Mouse (Mus musculus) retina, postnatal 7 days (tissue): Measurements from ENCODE around the gene Rnasek.

ENCODE experiments used
- DNase-seq: peaks from one replicate; pipeline ENCODE4 v3.0.0-alpha.2; 2012; ENCODE audit warnings: low read depth, low spot score

Gene Rnasek

DNA sequence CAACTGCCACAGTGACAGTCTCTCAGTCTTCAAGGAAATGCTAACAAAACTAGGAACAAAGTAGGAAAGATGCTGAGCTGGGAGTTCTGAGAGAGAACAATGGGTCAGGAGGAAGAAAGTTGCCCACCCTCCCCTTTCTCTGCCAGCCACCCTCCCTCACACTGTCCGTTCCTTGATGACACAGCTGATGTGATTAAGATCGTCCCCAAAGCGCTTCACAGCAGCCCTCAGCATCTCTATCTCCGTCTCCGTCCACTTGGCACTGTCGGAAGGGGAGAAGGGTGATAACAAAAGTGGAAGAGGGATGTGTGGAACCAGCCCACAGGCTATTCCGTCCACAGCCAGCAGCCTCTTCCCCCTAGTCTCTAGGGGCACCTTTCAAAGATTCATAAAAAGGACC is 2.9 kb downstream of the Rnasek start:
- no peak for DNase-seq

GRCm38 (mm10) chr11:70235254-70235900 is 4.3 kb downstream of the Rnasek start:
- DNase-seq, result no peak

- DNase-seq, result no peak
These were observed 5.1 kb downstream of the Rnasek start for GRCm38 (mm10) chr11:70234497-70234896.

DNA sequence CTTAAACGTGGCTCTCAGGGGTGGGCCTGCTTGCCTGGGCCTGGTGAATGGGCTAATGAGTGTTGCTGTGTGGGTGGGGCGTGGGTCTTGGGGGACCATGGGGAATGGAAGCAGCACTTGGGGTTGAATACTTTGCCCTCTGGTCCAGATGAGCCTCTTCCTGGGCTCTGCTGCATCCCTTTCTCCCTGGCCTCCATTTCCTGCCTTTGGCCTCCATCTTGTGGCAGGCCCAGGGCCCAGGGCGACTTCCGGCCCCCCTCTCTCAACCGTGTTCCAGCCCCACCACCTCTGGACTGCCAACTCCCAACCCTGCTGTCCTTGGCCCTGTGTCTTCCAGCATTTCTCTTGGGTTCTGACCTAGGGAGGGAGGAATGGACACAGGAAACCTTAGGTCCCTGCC is 5.6 kb downstream of the Rnasek start:
- DNase-seq, result no peak

- no peak for DNase-seq
These were observed 6.6 kb downstream of the Rnasek start for GRCm38 (mm10) chr11:70233016-70233415.

- DNase-seq, result no peak
These were observed 7.1 kb downstream of the Rnasek start for GRCm38 (mm10) chr11:70232546-70232945.

- DNase-seq, result peak; percentile 84
These were observed 9.4 kb downstream of the Rnasek start for GRCm38 (mm10) chr11:70230239-70230727.

DNA sequence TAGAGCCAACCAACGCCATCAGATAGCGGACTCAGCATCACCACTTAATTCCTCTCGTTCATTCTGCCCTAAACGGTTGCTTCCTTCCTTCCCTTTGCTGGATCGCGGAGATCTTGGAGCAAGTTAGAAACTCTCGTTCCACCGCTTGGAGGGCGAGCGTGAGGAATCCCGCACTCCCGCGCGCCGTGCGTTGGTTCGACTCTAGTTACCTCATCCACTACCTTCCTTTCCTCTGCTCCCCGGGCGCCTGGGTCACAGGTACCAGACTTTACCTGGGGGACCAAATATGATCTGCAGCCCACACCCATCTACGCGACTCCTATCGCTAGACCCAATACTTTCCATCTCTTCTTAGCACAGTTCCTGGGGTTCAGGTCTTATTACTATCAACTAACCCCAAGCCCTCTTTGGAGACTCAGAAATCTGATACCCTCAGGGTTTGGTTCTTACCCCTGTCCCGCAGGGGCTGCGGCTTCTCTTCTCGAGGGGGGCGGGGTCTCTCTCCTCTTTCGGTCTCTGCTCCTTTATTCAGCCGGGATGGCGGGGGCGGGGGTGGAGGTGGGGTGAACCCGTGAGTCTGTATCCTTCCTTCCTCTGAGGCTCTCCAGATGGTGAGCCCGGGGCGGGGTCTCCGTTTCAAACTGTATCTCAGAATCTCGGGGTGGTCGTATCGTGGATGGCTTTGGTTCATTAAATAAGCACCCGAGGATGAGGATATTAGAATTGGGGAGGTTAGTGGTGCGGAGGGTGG is 10.2 kb downstream of the Rnasek start, which contains the start of gene Bcl6b:
Bcl6b (minus strand) TSS at position 539 of the 751 bp plus-strand sequence.
- DNase-seq, result no peak

GRCm38 (mm10) chr11:70228828-70229227 is 10.8 kb downstream of the Rnasek start:
- peak; percentile 49 for DNase-seq

GRCm38 (mm10) chr11:70227661-70228245 is 11.9 kb downstream of the Rnasek start:
- DNase-seq, result no peak

GRCm38 (mm10) chr11:70227126-70227525 is 12.5 kb downstream of the Rnasek start:
- DNase-seq, result no peak

GRCm38 (mm10) chr11:70226602-70226890 is 13.1 kb downstream of the Rnasek start:
- DNase-seq, result no peak

DNA sequence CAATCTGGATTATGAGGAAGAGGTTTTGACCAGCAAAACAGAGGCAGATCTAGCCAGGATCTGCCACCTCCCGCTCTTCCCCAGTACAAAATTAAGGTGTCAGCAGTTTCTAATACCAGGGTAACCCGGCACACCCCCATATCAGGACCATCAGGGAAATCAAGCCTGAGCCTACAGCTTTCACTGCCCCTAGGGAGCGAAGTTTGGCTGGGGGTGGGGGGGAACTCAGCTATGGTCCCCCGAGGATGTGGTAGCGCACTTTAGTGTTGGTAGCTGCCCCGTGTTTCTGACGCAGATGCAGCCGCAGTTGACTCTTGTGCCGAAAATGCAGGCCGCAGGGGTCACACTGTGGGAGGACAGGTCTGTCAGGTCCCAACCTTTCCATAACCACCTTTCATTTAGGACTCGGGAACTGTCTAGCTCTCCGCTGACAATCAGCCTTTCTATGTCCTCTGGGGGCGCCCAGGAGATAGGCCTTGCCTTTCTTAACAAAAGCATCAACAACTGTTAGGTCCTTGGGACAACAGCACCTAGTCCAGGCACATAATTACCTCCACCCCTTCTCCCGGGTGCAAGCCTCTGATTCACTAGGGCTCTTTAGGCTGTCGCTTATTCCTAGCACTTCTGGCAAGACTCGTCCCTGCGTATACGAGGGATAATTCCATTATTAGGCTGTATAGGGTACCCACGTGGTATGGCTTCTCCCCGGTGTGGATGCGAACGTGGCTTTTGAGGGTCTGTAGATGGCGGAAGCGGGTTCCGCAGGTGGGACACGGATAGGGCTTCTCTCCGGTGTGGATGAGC is 13.6 kb downstream of the Rnasek start:
- DNase-seq, result no peak

- no peak for DNase-seq
These were observed 15.9 kb downstream of the Rnasek start for GRCm38 (mm10) chr11:70223724-70224123.

DNA sequence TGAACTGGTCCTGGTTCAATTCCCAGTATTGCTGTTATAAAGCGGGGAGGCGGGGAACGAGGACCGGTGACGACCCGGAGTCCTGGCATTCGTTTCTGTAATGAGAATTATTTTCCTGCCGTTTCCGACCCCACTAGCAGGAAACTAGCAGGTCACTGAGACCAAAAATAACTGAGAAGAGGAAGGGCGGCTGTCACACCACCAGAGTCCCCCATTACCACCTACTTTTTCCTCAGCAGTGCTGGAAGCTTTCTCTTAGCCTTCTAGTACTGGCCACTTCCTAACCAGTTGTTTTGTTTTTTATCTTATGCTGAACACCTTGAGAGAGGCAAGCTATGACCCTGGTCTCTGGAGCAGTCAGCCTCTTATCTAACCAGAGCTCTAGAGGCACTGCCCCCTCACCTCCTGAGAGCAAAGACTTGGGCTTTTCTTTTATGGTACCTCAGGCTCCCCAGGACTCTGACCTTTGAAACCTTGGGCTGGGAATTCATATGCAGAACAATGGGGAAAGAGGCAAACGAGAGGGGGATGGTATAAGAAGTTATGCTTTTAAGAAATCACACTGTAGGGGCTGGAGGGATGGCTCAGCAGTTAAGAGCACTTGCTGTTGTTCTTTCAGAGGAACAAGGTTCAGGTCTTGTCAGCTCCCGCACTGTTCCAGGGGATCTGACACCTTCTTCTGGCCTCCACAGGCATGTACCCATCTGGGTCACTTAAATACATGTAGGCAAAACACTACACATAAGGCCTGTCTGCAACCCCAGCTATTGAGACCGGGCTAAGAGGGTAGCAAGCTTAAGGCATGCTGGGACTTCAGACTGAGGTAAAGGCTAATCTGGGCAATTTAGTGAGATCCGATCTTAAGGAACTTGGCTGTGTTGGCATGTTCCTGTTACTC is 17.8 kb downstream of the Rnasek start:
- DNase-seq, result no peak

GRCm38 (mm10) chr11:70220731-70221602 is 18.7 kb downstream of the Rnasek start, which contains the start of gene Slc16a13:
Gene Slc16a13 (minus strand): TSS chr11:70221064.
- DNase-seq, result peak; percentile 83

DNA sequence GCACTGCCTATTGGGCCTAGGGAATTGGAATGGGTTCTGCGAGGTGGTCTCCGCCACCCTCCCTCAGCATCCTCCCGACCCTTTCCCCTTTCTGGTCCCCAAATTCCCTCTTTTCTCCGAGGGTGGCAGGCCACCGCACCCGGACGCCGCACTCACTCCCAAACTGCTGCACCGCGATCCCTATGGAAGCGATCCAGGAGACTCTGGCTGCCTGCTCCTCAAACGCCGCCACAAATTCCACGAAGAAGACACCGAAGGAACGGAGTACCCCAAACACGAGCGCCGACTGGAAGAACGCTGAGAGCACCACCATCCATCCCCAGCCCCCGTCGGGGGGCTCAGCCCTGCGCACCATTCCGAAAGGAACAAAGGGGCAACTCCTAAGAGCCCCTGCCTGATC is 19.3 kb downstream of the Rnasek start:
- DNase-seq, result no peak

- no peak for DNase-seq
These were observed 19.8 kb downstream of the Rnasek start for GRCm38 (mm10) chr11:70219873-70220272.

- DNase-seq, result no peak
These were observed 20.7 kb downstream of the Rnasek start for GRCm38 (mm10) chr11:70218741-70219470.
